Mouse (Mus musculus) embryonic facial prominence, embryonic 10.5 days (tissue): ENCODE measurements around the gene Ranbp1. TPM values are rescaled to one million over a fixed set of nuclear protein-coding genes. Genes with fewer than 3 reads are reported as not detected.
"Not testable (repeated sequence)": the region's sequence is repeated elsewhere in the genome, so short reads cannot be mapped to it uniquely, and the experiment has no call there.

ENCODE experiments used
- DNase-seq: peaks from one replicate; pipeline ENCODE4 v3.0.0-alpha.2; 2017; ENCODE audit warnings: low spot score
- H3K27ac ChIP-seq: fragments of 300-500 bp; sonication (generic); replicated peaks from 2 replicates; pipeline ENCODE4 v1.5.1; 2016; ENCODE audit warnings: mild to moderate bottlenecking
- H3K27me3 ChIP-seq: fragments of 300-500 bp; sonication (generic); replicated peaks from 2 replicates; pipeline ENCODE4 v1.6.1; 2016; ENCODE audit warnings: low read depth, mild to moderate bottlenecking; ENCODE audit not compliant: poor library complexity, severe bottlenecking
- H3K36me3 ChIP-seq: fragments of 300-500 bp; sonication (generic); replicated peaks from 2 replicates; pipeline ENCODE4 v1.6.1; 2016; ENCODE audit warnings: mild to moderate bottlenecking, moderate library complexity
- H3K4me1 ChIP-seq: fragments of 300-500 bp; sonication (generic); 2 replicates; pipeline ENCODE4 v1.6.1; 2016
- H3K4me3 ChIP-seq: fragments of 300-500 bp; sonication (generic); 2 replicates; pipeline ENCODE4 v1.5.1; 2016; ENCODE audit warnings: mild to moderate bottlenecking, moderate library complexity
- H3K9me3 ChIP-seq: fragments of 300-500 bp; sonication (generic); 2 replicates; pipeline ENCODE4 v1.6.1; 2016; ENCODE audit warnings: mild to moderate bottlenecking
- WGBS: fragments of 180-500 bp; shearing (Covaris S2); methylation state at CpG from one replicate; pipeline ENCODE4 v1.1.7; 2016; 5-methylcytosine and 5-hydroxymethylcytosine counted together
- polyA plus RNA-seq: library from polyadenylated mRNA; unstranded; fragments of >200 nt; fragmentation: Nextera tagmentation; extraction: Ambion mirVana; gene quantifications from 2 replicates; pipeline ENCODE4 v1.2.1, GENCODE M21; 2016

Ranbp1 gene
- polyA plus RNA-seq, 1 experiment from 2014 or later: 1,276 TPM

DNA sequence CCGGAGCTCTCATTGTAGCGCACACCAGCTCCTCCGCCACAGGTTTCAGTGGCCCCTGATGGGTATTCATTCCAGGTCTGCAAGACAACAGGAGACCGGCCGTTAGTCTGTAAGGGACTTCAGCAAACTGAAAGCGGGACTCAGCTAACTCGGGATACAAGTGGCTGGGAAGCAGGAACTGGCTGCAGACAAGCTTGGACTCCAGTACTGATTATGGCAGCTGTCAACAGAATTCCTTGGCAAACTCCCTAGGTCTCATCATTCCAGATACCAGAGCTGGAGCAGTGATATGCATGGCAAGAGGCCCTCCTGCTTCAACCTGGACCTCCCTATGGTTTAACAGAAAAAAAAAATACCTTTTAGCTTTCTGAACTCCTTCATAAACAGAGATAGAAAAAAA lies 33.7 kb downstream of the Ranbp1 start:
- Histone ChIP-seq H3K4me3 (no peak overlapping the region), H3K36me3 (no peaks in the 10 kb centered on the region), H3K4me1 (peaks cover 38% of the 10 kb centered on the region), H3K9me3 (no peaks in the 10 kb centered on the region), H3K27ac (peak overlapping the region; percentile 74), H3K27me3 (peaks cover 13% of the 10 kb centered on the region; the same call in 1 of the 2 replicates)
- WGBS: 78% methylated on average over 7 of the region's 7 CpGs
- no peak for DNase-seq

DNA sequence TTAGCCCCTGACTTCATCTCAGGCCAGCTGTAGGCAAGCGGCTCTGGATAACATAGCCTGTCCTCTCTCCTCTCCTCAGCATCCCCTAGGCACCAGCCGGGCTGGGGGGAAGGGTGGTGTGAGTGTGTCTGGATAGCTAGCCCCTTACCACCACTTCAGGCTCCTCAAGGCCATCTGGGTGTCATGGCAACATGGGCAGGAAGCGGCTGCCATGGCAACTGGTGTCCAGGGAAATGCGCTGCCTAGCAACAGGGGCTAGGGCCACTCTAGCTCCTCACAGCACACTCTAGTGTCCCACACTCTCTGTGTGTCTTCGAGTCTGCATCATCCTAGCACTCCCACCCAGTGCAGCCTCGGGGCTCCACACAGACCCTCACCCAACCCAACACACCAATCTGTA lies 34.8 kb downstream of the Ranbp1 start:
- H3K4me3 ChIP-seq: peak overlapping the region; percentile 38
- H3K36me3 ChIP-seq: no peaks in the 10 kb centered on the region
- no peaks in the 10 kb centered on the region for H3K9me3 ChIP-seq
- 42% methylated on average over 6 of the region's 6 CpGs for WGBS
- peaks cover 16% of the 10 kb centered on the region; the same call in 1 of the 2 replicates for H3K27me3 ChIP-seq
- H3K27ac ChIP-seq: peak overlapping the region; percentile 75
- H3K4me1 ChIP-seq: peaks cover 31% of the 10 kb centered on the region
- DNase-seq: peak; percentile 90

DNA sequence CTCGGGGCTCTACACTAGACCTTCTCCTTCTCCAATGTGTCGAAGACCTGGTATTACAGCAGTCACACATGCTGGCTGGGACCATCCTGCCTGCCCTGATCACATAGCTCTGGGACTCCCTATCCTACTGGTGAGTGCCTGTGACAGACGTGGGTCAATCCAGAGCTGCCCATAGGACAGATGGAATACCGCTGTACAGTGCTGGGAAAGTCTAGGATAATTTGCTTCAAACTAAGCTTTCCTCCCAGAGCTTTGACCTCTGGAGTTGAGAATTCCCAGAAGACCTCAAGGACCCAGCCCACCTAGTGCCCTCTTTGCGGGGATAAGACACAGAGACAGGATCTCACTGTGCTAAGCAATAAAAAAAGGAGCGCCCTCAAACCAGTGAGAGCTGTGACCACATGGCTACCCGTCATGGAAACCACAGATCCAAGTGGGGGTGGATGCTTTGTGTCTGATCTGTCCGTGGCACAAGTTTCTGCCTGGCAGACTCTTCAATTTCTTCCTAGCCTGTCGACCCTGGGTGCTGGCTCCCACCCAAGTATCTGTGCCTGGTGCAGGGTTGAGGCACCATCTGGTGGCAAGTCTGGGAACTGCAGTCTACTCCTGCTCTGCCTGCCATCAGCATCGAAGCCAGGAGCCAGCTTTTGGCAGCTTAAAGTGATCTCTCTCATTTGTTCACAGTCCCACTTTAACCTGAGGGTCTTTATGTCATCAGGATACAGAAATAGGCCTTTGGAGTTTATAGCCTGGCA lies 36.9 kb downstream of the Ranbp1 start:
- H3K9me3 ChIP-seq: no peaks in the 10 kb centered on the region
- 50% methylated on average over 10 of the region's 10 CpGs for WGBS
- peak; percentile 87 for DNase-seq
- H3K27me3 ChIP-seq: peaks cover 16% of the 10 kb centered on the region; the same call in 1 of the 2 replicates
- H3K4me1 ChIP-seq: peaks cover 23% of the 10 kb centered on the region
- H3K4me3 ChIP-seq: no peak overlapping the region
- H3K27ac ChIP-seq: 0 out of 2 replicates have a peak overlapping the region, but pooled peaks have one; percentile 19
- no peaks in the 10 kb centered on the region for H3K36me3 ChIP-seq

DNA sequence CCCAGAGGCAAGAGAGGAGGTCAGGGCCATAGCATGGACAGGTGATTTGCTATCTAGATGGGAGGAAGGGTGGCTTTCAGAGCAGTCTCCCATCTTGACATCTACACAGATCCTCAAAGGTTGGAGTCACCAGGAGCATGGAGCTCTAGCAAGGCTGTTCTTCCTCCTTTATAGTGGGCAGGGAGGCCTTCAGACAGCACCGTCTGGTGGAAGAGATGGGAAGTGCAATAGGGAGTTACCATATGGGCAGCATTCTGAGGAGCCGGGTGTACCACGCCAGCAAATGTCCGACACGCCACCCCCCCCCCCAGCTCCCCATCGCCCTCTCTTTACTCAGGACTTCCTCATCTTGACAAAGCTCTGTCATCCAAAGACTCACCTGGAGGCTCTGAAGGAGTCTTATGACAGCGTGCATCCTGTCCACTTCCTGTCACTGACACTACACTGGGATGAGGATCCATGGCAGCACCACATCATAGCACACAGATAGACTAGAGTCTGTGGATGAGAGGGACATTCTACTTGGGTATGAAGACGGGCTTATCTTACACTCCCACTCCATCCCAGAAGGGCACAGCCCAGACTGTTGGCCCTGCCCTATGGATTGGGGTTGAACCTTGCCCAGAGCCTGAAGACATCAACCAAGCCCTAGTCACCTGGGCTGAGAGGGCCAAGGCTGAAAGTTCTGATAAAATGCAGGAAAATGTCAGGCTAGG lies 37.7 kb downstream of the Ranbp1 start:
- DNase-seq: peak; percentile 63
- Histone ChIP-seq H3K9me3 (no peaks in the 10 kb centered on the region), H3K4me3 (no peak overlapping the region), H3K27ac (no peak overlapping the region), H3K36me3 (no peaks in the 10 kb centered on the region), H3K4me1 (peaks cover 23% of the 10 kb centered on the region), H3K27me3 (peaks cover 16% of the 10 kb centered on the region; the same call in 1 of the 2 replicates)
- WGBS: 26% methylated on average over 8 of the region's 8 CpGs

DNA sequence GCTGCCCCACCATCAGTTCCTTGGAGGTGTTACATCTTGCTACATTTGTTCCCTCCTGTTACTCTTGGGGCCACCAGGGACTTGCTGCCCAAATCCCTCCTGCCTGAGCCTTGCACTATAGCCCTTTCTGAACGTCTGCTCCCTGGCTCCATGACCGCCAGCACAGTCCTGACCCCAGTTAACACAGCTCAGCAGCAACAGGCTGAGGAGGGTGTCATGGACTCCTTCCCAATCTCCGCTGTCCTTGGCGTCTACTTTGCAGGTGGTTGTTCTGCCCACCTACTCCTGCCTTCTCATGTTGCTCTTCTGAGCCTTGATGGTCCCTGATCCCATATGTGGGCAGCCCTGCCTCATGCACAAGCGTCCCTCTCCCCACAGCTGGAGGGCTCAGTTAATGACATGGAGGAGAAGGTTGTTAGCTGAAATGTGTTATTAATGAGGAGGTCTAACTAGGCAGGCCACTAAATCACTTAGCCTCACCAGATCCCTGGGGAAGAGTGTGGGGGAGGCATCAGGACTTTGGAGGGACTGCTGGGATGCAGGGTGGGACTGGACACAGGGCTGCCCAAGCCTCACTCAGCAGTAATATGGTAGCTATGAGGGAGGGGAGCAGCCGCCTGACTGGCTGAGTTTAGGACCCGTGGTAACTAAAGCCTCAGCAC lies 45.0 kb downstream of the Ranbp1 start:
- WGBS: 59% methylated on average over 7 of the region's 7 CpGs
- H3K4me3 ChIP-seq: no peak overlapping the region
- no peaks in the 10 kb centered on the region for H3K9me3 ChIP-seq
- no peaks in the 10 kb centered on the region for H3K36me3 ChIP-seq
- peaks cover 43% of the 10 kb centered on the region for H3K4me1 ChIP-seq
- no peak overlapping the region for H3K27ac ChIP-seq
- H3K27me3 ChIP-seq: no peaks in the 10 kb centered on the region
- DNase-seq: no peak

DNA sequence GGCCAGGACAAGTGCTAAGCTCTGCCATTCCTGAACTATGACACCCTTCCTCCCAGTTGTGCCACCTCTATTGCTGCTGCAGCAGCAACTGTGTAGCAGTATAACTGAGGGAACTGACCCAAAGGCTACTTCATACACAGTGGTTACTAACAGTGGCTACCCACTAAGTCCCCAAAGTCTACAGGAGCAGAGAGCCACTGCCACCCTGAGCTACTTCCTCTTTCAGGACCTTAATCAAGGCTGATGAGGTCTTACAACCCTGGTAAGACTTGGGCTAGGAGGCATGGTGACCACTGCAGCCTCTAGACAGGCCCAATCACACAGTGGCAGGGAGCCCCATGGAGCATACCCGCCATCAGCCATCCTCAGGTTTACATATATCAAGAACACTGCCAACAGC lies 46.5 kb downstream of the Ranbp1 start:
- no peaks in the 10 kb centered on the region for H3K9me3 ChIP-seq
- no peak overlapping the region for H3K27ac ChIP-seq
- H3K4me1 ChIP-seq: peaks cover 43% of the 10 kb centered on the region
- 97% methylated on average over 1 of the region's 1 CpGs for WGBS
- H3K36me3 ChIP-seq: no peaks in the 10 kb centered on the region
- DNase-seq: no peak
- H3K27me3 ChIP-seq: no peaks in the 10 kb centered on the region
- no peak overlapping the region for H3K4me3 ChIP-seq

DNA sequence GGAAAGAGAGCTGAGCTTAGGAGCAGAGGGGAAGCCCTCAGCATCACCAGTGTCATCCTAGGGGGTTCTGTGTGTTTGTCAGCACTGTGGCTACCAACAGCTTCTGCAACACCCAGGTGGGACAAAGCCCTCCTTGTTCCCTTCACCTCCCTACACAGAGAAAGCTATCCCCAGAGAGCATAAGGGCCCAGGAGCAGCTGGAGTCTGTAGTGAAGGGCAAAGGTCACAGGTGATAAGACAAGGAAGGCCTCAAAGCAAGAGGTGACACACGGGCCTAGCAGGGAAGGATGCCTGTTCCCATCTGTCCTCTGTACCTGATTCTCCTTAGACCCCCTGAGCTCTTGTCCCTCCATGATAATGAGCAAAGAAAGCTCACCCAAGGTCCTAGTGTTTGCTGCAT lies 46.9 kb downstream of the Ranbp1 start:
- DNase-seq: no peak
- no peak overlapping the region for H3K4me3 ChIP-seq
- no peaks in the 10 kb centered on the region for H3K9me3 ChIP-seq
- 42% methylated on average over 1 of the region's 1 CpGs for WGBS
- no peaks in the 10 kb centered on the region; the same call in 1 of the 2 replicates for H3K27me3 ChIP-seq
- H3K36me3 ChIP-seq: no peaks in the 10 kb centered on the region
- H3K4me1 ChIP-seq: peaks cover 43% of the 10 kb centered on the region
- H3K27ac ChIP-seq: no peak overlapping the region

DNA sequence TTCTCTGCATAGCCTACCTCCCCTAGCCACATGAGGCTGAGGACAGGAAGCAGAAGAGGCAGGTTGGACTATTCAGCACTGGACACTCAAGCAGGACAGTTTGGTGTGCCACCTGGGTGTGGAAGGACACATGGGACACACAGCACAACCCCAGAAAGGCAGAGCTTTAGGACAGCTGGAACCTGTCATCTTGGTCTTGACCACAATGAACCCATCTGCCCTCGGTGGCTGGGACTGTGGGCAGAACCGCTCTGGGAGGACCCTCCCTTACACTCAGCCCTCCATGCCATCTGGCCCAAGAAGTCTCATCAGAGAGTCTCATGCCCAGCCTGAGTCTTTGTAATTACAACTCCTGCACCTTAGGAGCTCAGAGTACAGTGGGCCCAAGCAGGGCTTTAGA lies 48.5 kb downstream of the Ranbp1 start:
- H3K4me1 ChIP-seq: peaks cover 39% of the 10 kb centered on the region
- WGBS: 82% methylated on average over 2 of the region's 2 CpGs
- no peak overlapping the region for H3K4me3 ChIP-seq
- peak overlapping the region; percentile 44 for H3K27ac ChIP-seq
- no peaks in the 10 kb centered on the region for H3K36me3 ChIP-seq
- H3K27me3 ChIP-seq: no peaks in the 10 kb centered on the region; the same call in 1 of the 2 replicates
- H3K9me3 ChIP-seq: no peaks in the 10 kb centered on the region
- DNase-seq: no peak

DNA sequence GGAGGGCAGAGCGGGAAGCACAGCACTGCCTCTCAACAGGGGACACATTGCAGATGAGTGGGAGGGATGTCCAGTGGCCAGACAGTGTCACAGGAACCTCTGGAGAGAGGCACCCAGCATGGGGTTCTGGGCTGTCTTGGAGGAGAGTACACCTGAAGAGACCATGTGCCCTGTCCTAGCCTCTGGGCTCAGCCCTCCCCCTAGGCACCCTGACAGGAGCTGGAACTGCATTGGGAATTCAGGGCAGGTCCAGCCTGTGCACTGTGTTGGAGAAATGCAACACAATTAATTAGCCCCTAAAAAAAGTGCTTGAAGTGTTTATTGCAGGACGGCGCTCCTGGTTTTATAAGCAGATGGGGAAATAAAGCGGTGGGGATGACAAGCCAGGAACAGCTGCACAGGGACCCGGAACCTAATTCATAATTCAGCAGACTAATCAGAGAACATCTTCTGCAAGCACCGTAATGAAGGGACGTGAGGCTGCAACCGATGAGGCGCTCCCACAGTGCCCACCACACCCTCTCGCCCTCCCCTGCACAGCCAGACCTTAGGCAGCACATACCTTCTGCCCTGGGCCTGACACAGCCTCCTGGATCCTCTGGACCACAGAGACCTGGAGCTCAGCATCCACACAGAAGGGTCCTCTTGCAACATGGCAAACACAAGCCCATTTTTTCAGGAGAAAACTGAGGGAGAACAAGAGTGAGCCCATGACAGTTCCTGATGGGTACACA lies 50.0 kb downstream of the Ranbp1 start:
- no peak overlapping the region for H3K27ac ChIP-seq
- DNase-seq: no peak
- no peaks in the 10 kb centered on the region for H3K9me3 ChIP-seq
- H3K4me3 ChIP-seq: no peak overlapping the region
- no peaks in the 10 kb centered on the region for H3K36me3 ChIP-seq
- WGBS: 81% methylated on average over 10 of the region's 10 CpGs
- H3K4me1 ChIP-seq: peaks cover 40% of the 10 kb centered on the region
- H3K27me3 ChIP-seq: no peaks in the 10 kb centered on the region; the same call in 1 of the 2 replicates

DNA sequence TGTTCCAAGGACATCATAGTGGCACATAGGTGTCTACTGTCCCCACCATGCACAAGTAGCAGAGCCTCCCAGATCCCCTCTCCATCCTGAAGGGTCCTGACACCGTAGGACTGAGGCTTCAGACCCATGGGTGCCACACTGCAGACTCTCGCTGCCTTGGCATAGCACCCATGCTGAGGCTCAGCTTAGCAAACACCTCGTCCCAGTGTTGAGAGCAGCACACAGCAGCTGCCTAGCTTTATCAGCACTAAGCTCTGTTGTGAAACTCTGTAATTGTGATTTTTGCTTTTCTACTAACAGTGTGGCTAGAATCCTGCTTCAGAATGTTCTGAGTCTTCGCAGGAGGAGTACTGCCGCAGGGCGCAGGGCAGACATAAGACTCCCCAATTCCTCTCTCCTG lies 50.7 kb downstream of the Ranbp1 start:
- no peak for DNase-seq
- no peaks in the 10 kb centered on the region for H3K36me3 ChIP-seq
- WGBS: 79% methylated on average over 6 of the region's 6 CpGs
- no peaks in the 10 kb centered on the region for H3K9me3 ChIP-seq
- H3K4me3 ChIP-seq: no peak overlapping the region
- peaks cover 37% of the 10 kb centered on the region for H3K4me1 ChIP-seq
- no peak overlapping the region for H3K27ac ChIP-seq
- no peaks in the 10 kb centered on the region; the same call in 1 of the 2 replicates for H3K27me3 ChIP-seq

DNA sequence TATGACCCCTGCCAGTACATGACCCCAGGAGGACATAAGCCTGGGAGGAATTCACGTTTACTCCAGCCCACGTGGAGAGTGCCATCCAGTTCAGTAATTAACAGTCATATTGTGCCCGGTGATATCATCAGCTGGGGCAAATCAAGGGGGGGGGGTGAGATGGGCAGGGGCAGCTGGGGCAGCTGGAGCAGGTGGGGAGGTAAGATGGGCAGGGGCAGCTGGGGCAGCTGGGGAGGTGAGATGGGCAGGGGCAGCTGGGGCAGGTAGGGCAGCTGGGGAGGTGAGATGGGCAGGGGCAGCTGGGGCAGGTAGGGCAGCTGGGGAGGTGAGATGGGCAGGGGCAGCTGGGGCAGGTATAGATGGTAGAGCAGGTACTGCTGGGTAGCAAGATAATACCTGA lies 53.0 kb downstream of the Ranbp1 start:
- peaks cover 24% of the 10 kb centered on the region for H3K4me1 ChIP-seq
- not testable (repeated sequence) for DNase-seq, H3K9me3 ChIP-seq, H3K4me3 ChIP-seq, H3K27ac ChIP-seq, H3K27me3 ChIP-seq, H3K36me3 ChIP-seq
- 61% methylated on average over 3 of the region's 3 CpGs for WGBS

DNA sequence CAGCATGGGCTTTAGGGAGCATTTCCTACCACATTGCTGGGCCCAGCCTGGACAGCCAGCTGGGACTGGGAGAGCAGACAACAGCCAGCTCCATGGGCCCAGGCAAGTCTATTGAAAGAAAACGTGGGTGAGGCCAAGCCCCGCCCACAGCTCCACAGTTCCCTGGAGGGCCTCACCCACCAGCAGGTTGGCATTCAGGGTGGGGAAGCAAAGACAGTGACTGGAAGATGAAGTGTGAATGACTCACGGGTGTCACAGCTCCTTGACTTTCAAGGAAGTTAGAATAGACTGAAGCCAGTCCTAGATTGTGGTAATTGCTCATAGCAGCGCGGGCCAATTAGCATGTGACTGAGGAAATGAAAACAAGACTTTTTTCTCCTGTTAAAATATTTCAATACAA lies 53.5 kb downstream of the Ranbp1 start:
- H3K4me3 ChIP-seq: no peak overlapping the region
- DNase-seq: no peak
- H3K27me3 ChIP-seq: no peaks in the 10 kb centered on the region; the same call in 1 of the 2 replicates
- no peaks in the 10 kb centered on the region for H3K9me3 ChIP-seq
- no peaks in the 10 kb centered on the region for H3K36me3 ChIP-seq
- 61% methylated on average over 5 of the region's 5 CpGs for WGBS
- no peak overlapping the region for H3K27ac ChIP-seq
- peaks cover 23% of the 10 kb centered on the region for H3K4me1 ChIP-seq
